Mouse (Mus musculus): Measurements from ENCODE around the gene Elk4. TPM values are rescaled to one million over a fixed set of nuclear protein-coding genes. Genes with fewer than 3 reads are reported as not detected.

The Elk4 gene
- polyA plus RNA-seq, 1 experiment from 2014 or later, result 11.0 TPM

Other genes with a start within 250 kb of the Elk4 start
- 0.27 and 0.30 TPM in 2 replicates for gene Pm20d1, start 210.2 kb upstream of the Elk4 start, polyA plus RNA-seq (2015; fragmentation: Nextera tagmentation; extraction: Ambion mirVana)
- gene Slc41a1, start 180.1 kb upstream of the Elk4 start, polyA plus RNA-seq (2015; fragmentation: Nextera tagmentation; extraction: Ambion mirVana), result 13.3 and 13.6 TPM in 2 replicates
- gene Rab29, start 140.4 kb upstream of the Elk4 start, polyA plus RNA-seq (2015; fragmentation: Nextera tagmentation; extraction: Ambion mirVana), result 8.0 TPM in 2 replicates
- 58.4 and 61.6 TPM in 2 replicates for gene Nucks1, start 97.1 kb upstream of the Elk4 start, polyA plus RNA-seq (2015; fragmentation: Nextera tagmentation; extraction: Ambion mirVana)
- 1.8 and 4.3 TPM in 2 replicates for gene Slc45a3, start 44.6 kb upstream of the Elk4 start, polyA plus RNA-seq (2015; fragmentation: Nextera tagmentation; extraction: Ambion mirVana)
- gene Mfsd4a, start 60.5 kb downstream of the Elk4 start, polyA plus RNA-seq (2015; fragmentation: Nextera tagmentation; extraction: Ambion mirVana), result 6.8 and 7.2 TPM in 2 replicates
- 0.31 and 0.32 TPM in 2 replicates for gene Cdk18, start 132.1 kb downstream of the Elk4 start, polyA plus RNA-seq (2015; fragmentation: Nextera tagmentation; extraction: Ambion mirVana)
- 24.8 and 25.7 TPM in 2 replicates for gene Lemd1, start 183.8 kb downstream of the Elk4 start, polyA plus RNA-seq (2015; fragmentation: Nextera tagmentation; extraction: Ambion mirVana)
- gene AC124108.1, start 183.8 kb downstream of the Elk4 start, polyA plus RNA-seq (2015; fragmentation: Nextera tagmentation; extraction: Ambion mirVana), result 4.2 and 4.8 TPM in 2 replicates
- gene Gm10188, start 222.2 kb downstream of the Elk4 start, polyA plus RNA-seq (2015; fragmentation: Nextera tagmentation; extraction: Ambion mirVana), result 0.63 and 0.95 TPM in 2 replicates

Data from hindbrain, embryonic 13.5 days (tissue).